Mouse (Mus musculus) cortical plate, adult 2 months (tissue): ENCODE results near the gene Dvl1.

Experiments
- CTCF ChIP-seq: fragments of 200-500 bp; IDR thresholded peaks from 2 replicates; pipeline ENCODE4 v1.5.1; 2011; ENCODE audit warnings: mild to moderate bottlenecking, control low read depth, low read length; ENCODE audit not compliant: insufficient read depth; ENCODE audit errors: extremely low read depth
- POLR2A ChIP-seq: fragments of 200-500 bp; IDR thresholded peaks from 2 replicates; pipeline ENCODE4 v1.6.1; 2011; ENCODE audit warnings: mild to moderate bottlenecking, low read length, control low read depth; ENCODE audit not compliant: insufficient read depth; ENCODE audit errors: extremely low read depth

DNA sequence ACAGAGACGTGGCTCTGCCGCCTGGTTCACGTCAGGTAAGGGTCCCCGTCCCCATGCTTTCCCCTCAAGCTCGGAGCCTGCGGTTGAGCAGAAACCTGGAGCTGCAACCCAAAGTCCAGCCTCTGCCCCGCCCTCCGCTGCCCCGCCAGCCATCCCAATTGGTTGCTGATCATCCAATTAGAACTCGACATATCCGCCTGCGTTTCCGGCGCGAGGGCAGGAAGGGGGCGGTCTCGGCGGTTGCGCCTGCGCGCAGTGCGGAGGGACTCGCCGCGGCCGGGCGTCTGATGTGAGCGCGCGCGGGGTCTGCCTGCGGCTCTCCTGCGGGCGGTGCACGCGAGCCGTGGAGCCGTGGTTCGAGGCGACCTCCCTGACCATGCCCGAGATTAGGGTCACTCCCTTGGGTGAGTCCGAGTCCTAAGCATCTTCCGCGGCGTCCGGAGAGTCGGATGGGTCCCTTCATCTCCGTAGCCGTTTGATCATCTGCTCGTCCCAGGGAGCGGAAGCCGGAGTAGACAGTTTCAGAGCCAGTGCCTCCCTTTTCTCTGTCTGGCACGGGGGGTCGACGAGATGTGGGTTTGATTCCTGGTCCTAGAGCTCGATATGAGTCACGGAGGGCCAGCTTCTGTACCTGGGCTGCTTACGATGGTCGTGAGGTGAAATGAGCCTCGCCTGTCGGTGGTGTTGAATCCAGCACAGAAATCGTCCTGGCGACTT lies 22.3 kb downstream of the Dvl1 start, which contains the start of the genes Cptp and Ints11:
- TF ChIP-seq CTCF (no peak), POLR2A (peak; percentile 72)
